Mouse (Mus musculus) subcutaneous adipose tissue, adult 2 months (tissue): ENCODE data around the gene Cluh. TPM values are rescaled to one million over a fixed set of nuclear protein-coding genes. Genes with fewer than 3 reads are reported as not detected.

ENCODE experiments used
- polyA plus RNA-seq: library from polyadenylated mRNA; depleted of rRNA; stranded (reverse); fragments of >200 nt; gene quantifications from 2 replicates; pipeline ENCODE4 v1.2.3, GENCODE M21; 2012; ENCODE audit warnings: low replicate concordance; rRNA removed

Gene Cluh
- 102 and 136 TPM in 2 replicates for polyA plus RNA-seq

GRCm38 (mm10) chr11:74649095-74649646 is at the start of gene Cluh:
Cluh (plus strand) TSS chr11:74649495.

GRCm38 (mm10) chr11:74610545-74611176 is 38.6 kb upstream of the Cluh start, which contains the start of gene Rap1gap2:
Rap1gap2 (minus strand) TSS chr11:74610915.

GRCm38 (mm10) chr11:74619201-74619955 is 29.9 kb upstream of the Cluh start, which contains the start of gene Ccdc92b:
Ccdc92b (plus strand) TSS chr11:74619605.

Other genes starting within 250 kb of the Cluh start
- gene Rap1gap2, start 38.6 kb upstream of the Cluh start, polyA plus RNA-seq, result 29.0 and 34.1 TPM in 2 replicates
- gene Ccdc92b, start 29.9 kb upstream of the Cluh start, polyA plus RNA-seq, result 0.20 and 0.21 TPM in 2 replicates
- gene Pafah1b1, start 75.2 kb downstream of the Cluh start, polyA plus RNA-seq, result 31.4 and 31.7 TPM in 2 replicates
- gene Mettl16, start 121.3 kb downstream of the Cluh start, polyA plus RNA-seq, result 2.4 and 5.8 TPM in 2 replicates
- gene Mnt, start 181.4 kb downstream of the Cluh start, polyA plus RNA-seq, result 10.6 and 20.7 TPM in 2 replicates
- gene Sgsm2, start 247.6 kb downstream of the Cluh start, polyA plus RNA-seq, result 19.2 and 24.2 TPM in 2 replicates
- gene Tsr1, start 248.6 kb downstream of the Cluh start, polyA plus RNA-seq, result 11.0 and 32.9 TPM in 2 replicates